Mouse (Mus musculus) left cerebral cortex, adult 11 months (tissue): ENCODE measurements around the gene Rora.

Experiments
- DNase-seq: peaks from one replicate; pipeline ENCODE4 v3.0.0; 2022; ENCODE audit warnings: low spot score

The Rora gene

DNA sequence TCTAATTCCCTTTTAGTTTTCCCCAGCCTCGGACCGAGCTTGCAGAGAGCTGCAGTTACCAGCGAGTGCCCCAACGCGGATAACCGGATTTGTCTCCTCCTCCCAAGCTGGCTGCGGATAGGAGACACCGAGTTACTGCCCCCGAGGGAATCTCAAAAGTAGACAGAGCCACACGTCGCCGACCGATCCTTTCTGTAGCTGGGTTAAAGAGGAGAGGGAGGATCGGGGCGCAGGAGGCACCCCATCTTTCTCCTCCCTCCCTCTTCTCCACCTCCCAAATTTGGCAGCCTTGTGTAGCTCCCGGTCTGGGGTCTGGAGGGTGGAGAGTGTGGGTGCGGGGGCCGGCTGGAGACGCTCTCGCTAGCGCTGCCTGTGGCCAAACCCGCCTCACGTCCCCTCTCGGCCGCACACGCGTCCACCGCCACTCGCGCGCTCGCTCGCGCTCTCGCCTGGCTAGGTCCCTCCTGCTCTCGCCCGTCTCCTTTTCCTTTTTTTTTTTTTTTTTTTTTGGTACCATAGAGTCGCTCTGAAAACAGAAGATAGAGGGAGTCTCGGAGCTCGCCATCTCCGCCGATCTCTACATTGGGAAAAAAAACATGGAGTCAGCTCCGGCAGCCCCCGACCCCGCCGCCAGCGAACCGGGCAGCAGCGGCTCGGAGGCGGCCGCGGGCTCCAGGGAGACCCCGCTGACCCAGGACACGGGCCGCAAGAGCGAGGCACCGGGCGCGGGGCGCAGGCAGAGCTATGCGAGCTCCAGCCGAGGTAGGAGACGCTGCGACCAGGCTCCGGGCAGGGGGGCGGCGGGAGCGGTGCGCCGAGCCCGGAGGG, at the start of gene Rora:
Gene Rora, plus strand, starts transcription at position 576 of the 828 bp plus-strand sequence.
- peak; percentile 30 for DNase-seq

DNA sequence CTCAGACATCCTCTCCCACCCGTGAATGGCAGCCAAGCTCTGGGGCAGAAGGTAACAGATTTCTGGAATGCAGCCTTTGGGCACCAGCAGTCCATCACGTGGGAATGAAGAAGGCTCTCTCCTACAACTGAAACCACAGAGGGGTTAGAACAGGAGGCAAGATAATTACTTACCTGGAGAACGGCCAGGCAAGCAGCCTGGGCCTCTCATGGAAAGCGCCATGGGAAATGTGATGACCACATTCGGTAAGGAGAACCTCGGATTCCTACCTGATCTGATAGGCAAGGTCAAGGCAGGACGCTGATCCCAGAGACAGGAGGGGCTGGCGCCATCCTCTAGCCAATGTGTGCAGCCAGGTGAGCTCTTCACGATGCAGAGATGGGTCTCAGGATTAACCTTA, 39.6 kb upstream of the Rora start:
- no peak for DNase-seq

DNA sequence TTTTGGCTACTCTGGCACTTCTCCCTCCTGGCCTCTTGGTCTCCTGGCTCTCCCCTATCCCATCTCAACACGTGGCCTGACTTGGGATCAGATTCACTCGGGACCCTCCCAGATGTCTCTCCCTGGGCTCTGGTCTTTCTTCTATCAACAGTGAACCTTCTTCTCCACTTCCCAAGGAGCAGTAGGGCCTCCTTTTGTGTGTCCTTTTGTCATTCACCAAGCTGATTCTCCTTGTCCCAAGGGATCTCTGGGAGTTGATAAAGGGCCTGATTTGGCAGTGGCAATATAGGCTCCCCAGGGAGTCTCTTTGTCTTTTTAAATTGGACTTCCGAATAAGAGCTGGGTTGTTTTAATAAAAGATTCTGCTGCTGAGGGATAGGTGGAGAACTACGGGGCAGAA, 36.5 kb upstream of the Rora start:
- no peak for DNase-seq

DNA sequence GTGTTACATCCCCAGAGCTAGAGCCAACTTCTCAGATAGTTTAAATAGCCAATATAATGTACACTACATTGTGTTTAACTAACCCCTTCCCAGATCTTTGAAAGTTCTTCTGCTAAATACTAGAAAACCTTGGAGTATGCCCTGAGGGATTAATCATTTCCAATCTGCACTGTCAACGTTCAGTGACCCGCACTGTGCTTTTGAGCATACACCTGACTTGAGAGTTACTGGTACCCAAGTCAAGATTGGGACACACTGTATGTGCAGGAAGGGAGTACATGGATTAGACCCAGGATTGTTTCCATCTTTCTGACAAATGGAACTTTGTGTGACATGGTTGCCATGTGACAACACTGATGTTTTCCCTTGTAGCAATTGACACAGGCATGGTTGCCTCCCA, 33.5 kb upstream of the Rora start:
- DNase-seq, result no peak

DNA sequence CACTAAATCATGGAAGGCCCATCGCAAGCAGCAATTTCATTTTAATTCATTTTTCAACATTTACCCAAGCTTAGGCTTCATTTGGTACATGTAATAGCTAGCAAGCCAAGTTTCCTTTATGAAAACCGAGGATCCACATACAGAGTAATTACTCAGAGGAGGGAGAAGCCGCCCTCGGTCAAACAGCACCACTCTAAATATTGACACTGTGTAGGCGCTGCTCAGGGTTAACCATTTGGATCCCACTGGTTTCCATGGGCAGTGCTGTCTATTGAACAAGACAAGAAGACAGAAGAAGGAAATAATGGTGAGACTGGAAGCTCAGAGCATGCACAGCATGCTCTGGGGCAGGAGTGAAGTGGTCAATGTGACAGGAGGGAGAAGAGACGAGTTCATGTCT, 33.1 kb upstream of the Rora start:
- no peak for DNase-seq

DNA sequence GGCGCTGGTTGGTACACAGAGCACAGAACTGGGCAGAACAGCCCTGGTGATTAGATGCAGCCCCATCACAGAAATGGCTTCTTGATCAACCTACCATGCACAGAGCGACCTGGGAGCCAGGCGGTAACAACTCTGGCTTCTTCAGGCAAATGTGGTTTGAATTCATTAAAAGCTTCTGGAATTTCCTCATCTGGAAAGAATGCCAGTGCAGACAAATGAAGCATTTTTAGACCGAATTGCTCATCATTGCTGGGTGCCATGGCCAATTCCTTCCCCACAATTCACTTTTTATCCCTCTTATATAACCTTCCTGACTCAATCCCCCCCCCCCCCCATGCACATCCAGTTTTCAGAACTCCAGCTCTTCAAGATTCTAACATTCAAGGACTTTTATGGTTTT, 28.6 kb upstream of the Rora start:
- no peak for DNase-seq

DNA sequence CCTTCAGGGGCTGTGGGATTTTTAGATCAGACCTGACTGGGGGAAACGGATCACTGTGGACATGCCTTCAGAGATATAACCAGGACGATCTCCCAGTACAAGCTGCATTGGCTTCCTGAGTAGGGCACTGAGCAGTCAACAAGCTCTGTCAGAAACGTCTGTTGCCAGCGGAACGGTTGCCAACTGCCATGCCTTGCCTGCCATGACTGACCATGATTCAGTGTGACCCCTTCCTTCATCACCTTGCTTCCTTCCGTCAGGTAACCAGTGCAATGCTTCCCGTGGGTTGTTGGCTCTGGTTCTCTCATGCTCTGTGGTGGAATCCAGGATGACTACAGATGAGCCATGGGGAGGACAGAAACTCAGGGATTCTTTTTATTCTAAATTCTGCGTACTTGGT, 16.3 kb upstream of the Rora start:
- no peak for DNase-seq

DNA sequence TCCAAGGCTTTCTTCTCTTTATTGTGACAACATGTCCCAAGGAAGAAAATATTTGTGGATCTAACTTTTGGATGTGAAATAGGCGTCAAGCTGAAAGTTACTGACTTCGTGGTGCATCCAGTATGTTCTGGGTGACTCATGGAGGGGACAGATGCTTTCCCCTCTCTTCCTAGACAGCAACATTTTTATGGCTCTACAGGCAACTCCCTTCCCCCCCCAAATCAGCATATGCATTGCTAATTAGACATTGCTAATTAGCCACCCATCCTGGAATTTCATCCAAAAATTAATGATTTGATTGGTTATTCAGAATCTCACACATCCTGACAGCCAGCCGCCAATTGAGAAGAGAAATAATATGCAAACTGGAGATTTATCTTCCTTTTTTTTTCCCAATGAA, 12.5 kb upstream of the Rora start:
- DNase-seq, result no peak

DNA sequence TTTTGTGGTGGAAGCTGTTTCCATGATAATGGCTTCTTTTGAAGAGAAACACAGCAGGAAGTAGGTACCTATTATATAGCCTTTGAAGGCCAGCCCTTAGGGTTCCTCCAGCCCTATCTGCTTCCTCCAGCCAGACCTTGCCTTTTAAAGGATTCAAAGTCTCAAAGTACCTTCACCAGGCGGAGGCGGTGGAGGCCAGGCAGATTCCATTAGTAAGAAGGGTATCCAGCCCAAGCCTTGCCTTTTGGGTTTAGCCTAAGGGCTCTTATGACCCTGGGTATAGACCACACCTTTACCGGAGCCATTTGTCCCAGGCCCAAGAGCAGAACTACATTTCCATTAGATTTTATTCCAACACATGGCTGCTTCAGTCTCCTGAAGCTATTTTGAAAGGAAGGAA, 5.5 kb upstream of the Rora start:
- no peak for DNase-seq

DNA sequence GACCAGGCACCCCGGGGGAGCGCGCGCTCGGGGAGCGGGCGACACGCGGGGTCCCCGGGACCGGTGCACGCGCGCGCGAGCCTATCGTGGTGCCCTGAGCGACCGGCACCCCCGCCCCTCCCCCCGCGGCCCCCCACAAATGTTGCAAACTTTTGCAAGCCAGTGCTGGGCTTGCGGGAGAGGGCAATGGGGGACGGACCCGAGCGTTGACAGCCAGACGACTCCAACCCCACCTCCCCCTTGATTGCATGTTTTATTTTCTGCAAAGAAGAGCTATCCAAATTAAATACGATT, 400 bp downstream of the Rora start:
- no peak for DNase-seq

DNA sequence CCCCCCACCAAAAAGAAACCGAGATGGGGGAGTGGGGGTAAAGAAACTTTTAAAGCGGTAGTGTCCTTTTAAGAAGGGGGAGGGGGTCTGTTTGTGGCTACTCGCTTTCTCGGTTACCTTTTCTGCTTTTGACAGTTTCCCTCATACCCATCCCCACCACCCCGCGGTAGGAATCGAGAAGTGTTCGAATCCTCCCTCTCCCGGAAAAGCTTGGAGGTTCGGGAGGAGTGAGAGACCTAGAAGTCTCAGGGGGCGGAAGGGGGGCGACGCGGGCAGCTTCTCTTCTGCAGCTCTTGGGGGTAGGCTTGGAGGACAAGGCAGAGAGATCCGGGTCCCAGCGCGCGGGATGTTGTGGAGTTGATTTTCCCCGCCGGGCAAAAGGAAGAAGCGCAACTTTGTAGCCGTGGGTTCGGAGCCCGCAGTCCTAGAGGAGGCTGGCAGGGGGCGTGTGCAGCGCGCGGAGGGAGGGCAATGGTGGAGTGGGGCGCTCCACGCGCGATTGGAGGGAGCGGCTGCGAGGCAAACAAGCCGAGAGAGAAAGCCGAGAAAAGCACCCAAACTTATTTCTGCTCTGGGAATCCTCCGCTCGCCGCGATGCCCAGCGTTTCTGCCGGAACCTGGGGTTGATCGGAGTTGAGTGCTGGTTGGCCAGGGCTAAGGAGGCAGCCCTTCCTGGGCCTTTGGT, 889 bp downstream of the Rora start:
- DNase-seq, result peak; percentile 16

DNA sequence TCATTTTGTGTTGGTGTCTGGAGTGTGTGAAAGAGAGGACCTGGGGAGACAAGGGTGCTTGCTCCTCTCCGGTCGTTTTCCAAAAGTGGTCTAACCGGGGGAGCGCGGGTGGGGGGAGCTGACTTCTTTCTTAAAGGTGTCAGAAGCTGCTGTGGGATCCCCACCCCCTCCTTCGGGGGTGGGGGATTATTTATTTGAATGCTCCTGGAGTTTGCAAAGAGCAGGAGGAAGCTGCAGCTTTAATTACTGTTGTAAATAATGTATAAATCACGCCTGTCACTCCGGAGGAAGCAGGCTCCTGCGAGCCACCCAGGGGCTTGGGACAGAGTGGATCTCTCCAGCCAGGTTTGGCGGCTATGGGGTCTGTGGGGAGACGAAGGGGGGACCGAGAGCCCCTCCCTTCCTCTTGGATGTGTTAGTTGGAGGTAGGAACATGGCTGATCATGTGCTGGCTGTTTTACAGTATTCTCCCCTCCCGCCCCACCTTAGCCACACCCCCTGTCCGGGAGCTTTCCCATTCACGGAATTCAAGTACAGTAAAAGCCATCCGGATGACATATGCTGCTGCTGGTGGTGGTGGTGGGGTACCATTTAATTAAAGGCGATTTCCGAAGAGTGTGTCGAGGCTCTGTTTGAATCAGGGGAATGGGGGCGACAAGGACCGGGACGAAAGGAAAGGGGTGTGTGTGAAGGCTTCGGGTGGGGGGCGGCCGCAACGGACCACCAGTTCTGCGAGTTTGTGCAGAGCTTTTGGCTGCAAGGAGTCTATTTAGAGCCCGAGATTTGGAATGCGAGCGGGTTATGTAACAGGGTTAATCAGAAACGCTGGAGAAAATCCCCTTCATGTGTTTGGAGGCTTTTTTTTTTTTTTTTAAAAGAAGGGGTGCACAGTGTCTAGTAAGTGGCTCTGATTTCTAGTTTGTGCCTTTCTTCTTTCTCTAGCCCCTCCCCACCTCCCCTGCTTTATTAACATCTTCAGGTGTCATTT, 1.7 kb downstream of the Rora start:
- peak; percentile 35 for DNase-seq

DNA sequence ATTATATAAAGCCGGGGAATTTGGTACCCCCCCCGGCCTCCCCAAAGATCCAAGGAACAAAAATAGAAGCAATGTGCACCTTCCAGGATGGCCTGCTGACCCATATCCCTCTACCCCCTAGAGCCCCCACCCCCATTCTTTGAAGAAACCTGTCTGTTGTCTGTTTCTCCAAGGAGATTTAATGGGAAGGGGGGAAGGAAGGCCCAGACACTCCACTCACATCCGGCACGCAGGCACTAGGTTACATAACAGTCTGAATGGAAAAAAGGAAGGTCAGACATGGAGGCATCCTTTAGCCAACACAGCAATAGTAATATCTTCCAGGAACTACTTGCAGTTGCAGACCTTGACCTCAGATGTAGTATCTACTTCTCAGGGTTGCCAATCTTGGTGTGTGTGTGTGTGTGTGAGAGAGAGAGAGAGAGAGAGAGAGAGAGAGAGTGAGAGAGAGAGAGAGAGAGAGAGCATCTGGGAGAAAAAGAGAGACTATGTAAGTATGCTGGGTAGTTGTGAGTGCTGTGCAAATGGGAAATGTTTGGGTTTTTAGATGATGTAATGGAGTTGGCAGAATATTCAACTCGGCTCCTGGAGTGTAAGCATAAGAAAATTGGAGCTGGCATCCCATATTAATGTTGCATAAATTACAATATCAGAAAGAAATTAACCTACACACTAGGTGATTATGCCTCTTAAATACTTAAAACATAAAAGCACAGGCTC, 2.6 kb downstream of the Rora start:
- no peak for DNase-seq

DNA sequence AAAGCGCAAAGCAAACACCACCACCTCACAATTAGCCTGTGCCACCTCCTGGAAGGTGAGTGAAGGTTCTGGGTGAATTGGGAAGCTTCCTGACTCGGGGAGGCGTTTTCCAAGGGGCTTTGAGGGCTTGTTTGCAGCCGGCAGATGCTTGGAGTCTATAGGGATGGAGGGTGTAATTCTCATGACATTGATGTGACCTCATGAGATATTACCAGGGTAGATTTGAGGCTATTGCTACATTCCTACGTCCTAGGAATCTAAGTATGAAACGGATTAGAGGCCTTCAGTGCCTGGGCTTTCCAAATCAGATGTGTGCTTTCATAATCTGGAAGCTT, 3.2 kb downstream of the Rora start:
- no peak for DNase-seq

DNA sequence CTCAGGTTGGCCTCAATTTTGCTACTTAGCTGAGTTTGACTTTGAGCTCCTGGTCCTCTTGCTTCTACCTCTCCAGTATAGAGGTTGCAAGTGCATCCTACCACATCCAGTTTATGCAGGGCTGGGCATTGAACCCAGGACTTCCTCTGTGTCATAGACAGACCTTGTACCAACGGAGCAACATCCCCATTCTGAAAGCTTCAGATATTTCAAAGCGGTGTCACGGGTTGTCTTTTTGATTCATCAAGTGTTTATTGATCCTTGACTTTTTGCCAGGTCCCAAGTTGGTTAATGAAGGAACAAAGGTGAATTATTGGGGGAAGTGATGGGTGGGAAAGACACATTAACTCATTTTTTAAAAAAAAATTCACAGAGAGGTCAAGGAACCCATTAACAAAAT, 17.1 kb downstream of the Rora start:
- no peak for DNase-seq

DNA sequence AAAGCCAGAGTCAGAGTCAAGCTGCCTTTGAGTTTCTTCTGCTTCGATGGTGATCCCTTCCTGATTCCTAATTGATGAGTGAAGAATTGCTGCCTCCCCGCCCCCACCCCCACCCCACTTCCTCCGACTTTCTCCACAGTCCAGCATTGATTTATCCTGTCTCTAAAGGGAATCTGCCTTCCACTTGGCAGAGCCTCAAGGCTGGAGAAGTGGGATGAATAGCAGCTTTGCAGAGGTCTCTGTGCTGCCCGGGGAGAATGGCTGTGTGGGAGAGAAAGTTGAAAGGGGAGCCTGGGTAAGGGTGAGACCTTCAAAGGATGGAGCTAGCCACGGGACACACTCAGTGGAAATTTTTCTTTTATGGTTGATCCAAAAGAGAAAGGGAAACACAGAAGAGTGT, 18.9 kb downstream of the Rora start:
- DNase-seq, result no peak

DNA sequence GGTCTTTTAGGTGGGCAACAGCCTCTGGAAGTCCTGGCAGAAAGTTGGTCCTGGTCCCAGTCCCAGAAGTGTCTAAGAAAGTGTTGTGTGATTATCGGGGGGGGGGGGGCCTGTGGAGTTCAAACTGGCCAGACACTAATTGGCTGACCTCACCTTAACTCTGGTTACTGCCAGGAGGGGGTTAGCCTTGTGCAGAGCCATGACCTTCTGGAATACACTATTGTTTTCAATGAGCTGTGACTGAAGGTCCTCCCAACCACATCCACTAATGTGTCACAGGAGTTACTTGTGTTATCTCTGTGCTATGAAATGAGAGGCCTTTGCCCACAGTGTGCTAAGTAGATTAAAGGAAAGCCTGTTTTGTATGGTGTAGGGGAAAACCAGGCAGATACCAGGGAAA, 19.6 kb downstream of the Rora start:
- no peak for DNase-seq

DNA sequence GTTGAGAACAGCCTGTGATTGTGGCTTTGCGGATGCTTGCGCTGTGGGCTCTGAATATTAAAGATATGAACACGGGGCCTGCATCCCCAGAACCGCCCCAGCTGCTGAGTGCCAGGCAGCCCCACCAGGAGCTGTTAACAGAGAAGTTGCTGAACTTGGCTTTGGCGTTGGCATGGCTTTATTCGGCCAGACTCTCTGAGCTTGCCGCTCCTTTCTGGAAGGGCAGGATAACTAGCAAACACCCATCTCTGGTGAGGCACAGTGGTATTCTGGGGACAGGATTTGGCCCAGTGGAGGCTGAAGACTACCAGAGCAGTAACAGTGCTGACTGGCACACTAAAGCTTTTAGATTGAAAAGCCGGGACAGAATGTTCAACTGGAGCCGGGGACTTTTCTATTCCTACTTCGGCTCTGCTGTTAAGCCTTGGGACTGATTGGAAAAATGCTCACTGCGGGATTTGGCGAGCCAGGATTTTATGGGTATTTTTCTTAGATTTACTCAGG, 26.3 kb downstream of the Rora start:
- DNase-seq, result no peak

DNA sequence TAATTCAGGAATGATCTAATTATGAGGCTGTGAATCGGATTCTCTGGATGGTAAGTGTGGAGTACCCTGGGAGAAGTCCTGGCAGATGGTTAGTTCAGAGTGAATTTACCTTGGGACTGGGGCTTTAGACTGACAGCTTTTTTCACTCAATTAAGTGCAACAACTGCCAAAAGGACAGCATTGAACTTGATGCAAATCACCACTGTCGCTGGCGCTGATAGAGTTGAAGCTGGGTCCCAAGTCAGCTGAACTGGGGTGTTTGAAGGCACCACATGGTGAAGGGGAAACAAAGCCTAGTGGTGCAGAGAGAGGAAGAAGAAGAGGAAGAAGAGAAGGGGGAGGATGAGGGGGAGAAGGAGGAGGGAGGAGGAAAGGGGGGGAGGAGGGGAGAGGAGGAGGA, 30.4 kb downstream of the Rora start:
- DNase-seq, result no peak

DNA sequence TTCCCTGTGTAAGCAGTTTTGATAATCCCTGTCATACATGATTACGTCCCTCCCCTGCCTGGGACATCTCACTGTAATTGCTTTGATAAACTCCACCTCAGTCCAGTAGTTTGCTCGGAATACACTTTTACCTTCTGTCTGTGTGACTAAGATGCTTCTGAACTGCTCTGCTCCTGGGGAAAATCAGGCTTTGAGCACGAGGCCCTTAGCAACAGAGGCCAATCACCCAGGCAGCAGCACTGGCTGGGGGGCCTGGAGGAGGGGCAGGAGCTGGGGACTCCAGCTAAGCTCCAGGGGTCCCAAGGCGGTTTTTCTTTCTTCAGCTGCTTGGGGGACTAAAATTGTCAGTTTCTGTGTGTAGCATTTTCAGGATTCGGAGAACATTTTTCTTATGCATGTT, 32.0 kb downstream of the Rora start:
- no peak for DNase-seq

DNA sequence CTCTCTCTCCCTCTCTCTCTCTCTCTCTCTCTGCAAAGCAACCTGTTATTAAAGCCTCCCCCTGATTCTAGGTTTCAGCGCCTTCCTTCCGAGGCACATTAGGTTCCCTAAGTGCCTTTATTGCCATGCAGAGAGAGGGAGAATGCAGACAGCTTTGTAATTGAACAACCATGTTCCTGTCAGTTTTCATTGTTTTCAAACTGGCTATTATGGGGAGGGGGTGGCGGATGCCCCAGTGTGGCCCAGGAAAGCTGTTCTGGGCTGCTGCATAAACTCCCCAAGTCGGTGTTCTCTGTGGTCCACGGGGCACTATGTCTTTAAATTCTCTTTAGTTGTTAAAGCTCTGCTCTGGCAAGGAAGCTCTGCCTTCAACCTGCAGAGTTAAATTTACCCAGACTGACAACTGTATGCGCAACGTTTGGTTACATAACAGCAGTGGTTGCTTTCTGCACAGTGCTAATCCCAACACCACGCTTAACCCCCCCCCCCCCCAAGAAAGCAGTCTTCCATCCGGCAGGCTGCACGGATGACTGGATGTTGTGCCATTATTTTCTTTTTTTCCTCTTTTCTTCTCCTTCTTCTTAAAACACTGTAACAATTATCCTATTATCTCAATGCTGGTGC, 33.8 kb downstream of the Rora start:
- DNase-seq, result peak; percentile 26

DNA sequence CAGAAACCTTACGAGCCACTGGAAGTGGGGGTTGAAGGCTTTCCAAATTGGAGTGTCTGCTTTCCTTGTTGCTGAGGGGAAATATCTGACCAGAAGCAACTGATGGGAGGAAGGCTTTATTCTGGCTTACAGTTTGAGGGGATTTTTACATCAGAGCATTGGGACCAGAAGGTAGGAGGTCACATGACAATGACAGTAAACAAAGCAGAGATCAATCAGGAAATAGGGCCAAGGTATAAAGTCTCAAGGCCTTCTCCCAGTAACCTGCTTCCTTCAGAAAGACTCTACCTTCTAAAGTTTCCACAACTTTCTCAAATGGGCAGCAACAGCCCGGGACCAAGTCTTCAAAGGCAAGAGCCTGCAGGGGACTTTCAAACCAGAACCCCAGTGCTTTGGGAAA, 34.6 kb downstream of the Rora start:
- DNase-seq, result no peak
